Mouse (Mus musculus) lung, adult 2 months (tissue): ENCODE measurements around the gene Ggta1.

Experiments
- CTCF ChIP-seq: fragments of 200-500 bp; IDR thresholded peaks from 2 replicates; pipeline ENCODE4 v1.5.1; 2011; ENCODE audit warnings: mild to moderate bottlenecking, low read length, control low read depth; ENCODE audit not compliant: insufficient read depth
- POLR2A ChIP-seq: fragments of 200-500 bp; IDR thresholded peaks from 2 replicates; pipeline ENCODE4 v1.6.1; 2011; ENCODE audit warnings: low read depth, mild to moderate bottlenecking, control low read depth, low read length, borderline replicate concordance; ENCODE audit errors: extremely low read depth

DNA sequence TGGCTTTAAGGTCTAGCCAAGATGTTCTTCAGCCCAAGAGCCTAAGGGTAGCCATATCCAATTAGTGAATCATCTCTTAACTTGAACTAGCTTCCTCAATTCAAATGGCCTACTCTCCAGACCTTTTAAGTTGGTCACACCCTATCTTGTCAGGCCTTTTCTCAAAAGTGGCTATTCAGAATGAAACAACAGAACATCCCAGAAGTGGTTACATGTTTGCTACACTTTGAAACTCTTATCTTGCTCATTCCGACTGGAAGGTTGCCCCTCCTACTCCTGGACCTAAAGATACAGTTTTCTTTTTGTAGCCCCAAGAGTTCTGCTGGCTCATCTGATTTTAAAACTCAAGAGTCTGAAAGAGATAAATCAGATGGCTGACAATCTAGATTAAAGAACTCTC, 42.4 kb downstream of the Ggta1 start:
- TF ChIP-seq CTCF (no peak), POLR2A (no peak)
